Mouse (Mus musculus): Measurements from ENCODE around the gene Cers5. TPM values are rescaled to one million over a fixed set of nuclear protein-coding genes. Genes with fewer than 3 reads are reported as not detected.
A peak's percentile ranks its signal among the peaks of the same experiment; 100 is the strongest.

Cers5 gene
- polyA plus RNA-seq, 1 experiment from 2014 or later = 78.0 TPM

GRCm38 (mm10) chr15:99712666-99713559, 59.8 kb downstream of the Cers5 start:
- Histone ChIP-seq H3K36me3 (peaks cover 66% of the 10 kb centered on the region), H3K9ac (no peak overlapping the region), H3K4me3 (no peak overlapping the region), H3K27ac (no peak overlapping the region), H3K27me3 (no peaks in the 10 kb centered on the region), H3K9me3 (no peaks in the 10 kb centered on the region), H3K4me2 (no peak overlapping the region), H3K4me1 (0 out of 2 replicates have a peak, but pooled peaks cover 2% of the 10 kb centered on the region)
- ATAC-seq (ENCODE audit: borderline replicate concordance, extremely low read depth, low FRiP score, low TSS enrichment) = no peak
- 70% methylated on average over 13 of the region's 13 CpGs for WGBS

- H3K27me3 ChIP-seq = no peaks in the 10 kb centered on the region
- WGBS = 58% methylated on average over 3 of the region's 3 CpGs
Observed at GRCm38 (mm10) chr15:99711491-99711890, 61.2 kb downstream of the Cers5 start.

GRCm38 (mm10) chr15:99710221-99711190, 62.2 kb downstream of the Cers5 start:
- no peaks in the 10 kb centered on the region for H3K4me1 ChIP-seq
- peaks cover 86% of the 10 kb centered on the region for H3K36me3 ChIP-seq
- WGBS = 82% methylated on average over 10 of the region's 10 CpGs
- no peak overlapping the region for H3K27ac ChIP-seq
- no peaks in the 10 kb centered on the region for H3K27me3 ChIP-seq
- H3K4me3 ChIP-seq = no peak overlapping the region
- H3K4me2 ChIP-seq = no peak overlapping the region
- ATAC-seq (ENCODE audit: borderline replicate concordance, extremely low read depth, low FRiP score, low TSS enrichment) = no peak
- H3K9ac ChIP-seq = no peak overlapping the region
- H3K9me3 ChIP-seq = no peaks in the 10 kb centered on the region

More at GRCm38 (mm10) chr15:99711491-99711890, 61.2 kb downstream of the Cers5 start:
- H3K4me1 ChIP-seq = 0 out of 2 replicates have a peak, but pooled peaks cover 2% of the 10 kb centered on the region
- peaks cover 79% of the 10 kb centered on the region for H3K36me3 ChIP-seq
- H3K27ac ChIP-seq = no peak overlapping the region
- H3K4me3 ChIP-seq = no peak overlapping the region
- no peaks in the 10 kb centered on the region for H3K9me3 ChIP-seq
- no peak for ATAC-seq (ENCODE audit: borderline replicate concordance, extremely low read depth, low FRiP score, low TSS enrichment)
- H3K4me2 ChIP-seq = no peak overlapping the region
- H3K9ac ChIP-seq = no peak overlapping the region

GRCm38 (mm10) chr15:99708176-99708575, 64.5 kb downstream of the Cers5 start:
- 95% methylated on average over 13 of the region's 13 CpGs for WGBS
- H3K9me3 ChIP-seq = no peaks in the 10 kb centered on the region
- H3K27ac ChIP-seq = no peak overlapping the region
- H3K4me1 ChIP-seq = peaks cover 12% of the 10 kb centered on the region
- no peak overlapping the region for H3K4me3 ChIP-seq
- peaks cover 85% of the 10 kb centered on the region for H3K36me3 ChIP-seq
- no peaks in the 10 kb centered on the region for H3K27me3 ChIP-seq
- ATAC-seq (ENCODE audit: borderline replicate concordance, extremely low read depth, low FRiP score, low TSS enrichment) = no peak
- H3K4me2 ChIP-seq = no peak overlapping the region
- no peak overlapping the region for H3K9ac ChIP-seq

- no peak within 1 kb of the TSS for H3K4me3 ChIP-seq
- ATAC-seq (ENCODE audit: borderline replicate concordance, extremely low read depth, low FRiP score, low TSS enrichment) = no peak
- H3K4me2 ChIP-seq = peak within 1 kb of the TSS; percentile 76
- peaks cover 23% of the 10 kb centered on the region for H3K4me1 ChIP-seq
- peaks cover 59% of the 10 kb centered on the region for H3K36me3 ChIP-seq
- peak within 1 kb of the TSS; percentile 41 for H3K27ac ChIP-seq
- WGBS = 69% methylated on average over 11 of the region's 11 CpGs
- no peaks in the 10 kb centered on the region for H3K27me3 ChIP-seq
- H3K9me3 ChIP-seq = no peaks in the 10 kb centered on the region
- H3K9ac ChIP-seq = 0 out of 2 replicates have a peak within 1 kb of the TSS, but pooled peaks have one; percentile 15
Observed at GRCm38 (mm10) chr15:99705440-99706048, 67.1 kb downstream of the Cers5 start, which contains the start of gene Gm17349. Gm17349 (minus strand) TSS chr15:99705490.

GRCm38 (mm10) chr15:99704881-99705280, 67.8 kb downstream of the Cers5 start:
- ATAC-seq (ENCODE audit: borderline replicate concordance, extremely low read depth, low FRiP score, low TSS enrichment) = no peak
- Histone ChIP-seq H3K9ac (no peak overlapping the region), H3K36me3 (peaks cover 52% of the 10 kb centered on the region), H3K4me2 (0 out of 2 replicates have a peak overlapping the region, but pooled peaks have one; percentile 76), H3K4me3 (no peak overlapping the region), H3K4me1 (peaks cover 23% of the 10 kb centered on the region), H3K9me3 (no peaks in the 10 kb centered on the region), H3K27ac (peak overlapping the region; percentile 41), H3K27me3 (no peaks in the 10 kb centered on the region)
- WGBS = 77% methylated on average over 7 of the region's 7 CpGs

- Histone ChIP-seq H3K4me3 (no peak overlapping the region), H3K9ac (0 out of 2 replicates have a peak overlapping the region, but pooled peaks have one; percentile 15), H3K4me1 (peaks cover 23% of the 10 kb centered on the region), H3K27ac (peak overlapping the region; percentile 41), H3K9me3 (no peaks in the 10 kb centered on the region), H3K4me2 (peak overlapping the region; percentile 76), H3K27me3 (no peaks in the 10 kb centered on the region; the same call in 1 of the 2 replicates), H3K36me3 (peaks cover 45% of the 10 kb centered on the region)
- 54% methylated on average over 23 of the region's 23 CpGs for WGBS
- no peak for ATAC-seq (ENCODE audit: borderline replicate concordance, extremely low read depth, low FRiP score, low TSS enrichment)
Observed at GRCm38 (mm10) chr15:99704041-99704681, 68.5 kb downstream of the Cers5 start.

GRCm38 (mm10) chr15:99703676-99704040, 69.0 kb downstream of the Cers5 start:
- Histone ChIP-seq H3K4me3 (peak overlapping the region; percentile 85; the same call in 1 of the 2 replicates), H3K27me3 (no peaks in the 10 kb centered on the region; the same call in 1 of the 2 replicates), H3K9me3 (no peaks in the 10 kb centered on the region), H3K36me3 (peaks cover 40% of the 10 kb centered on the region), H3K9ac (0 out of 2 replicates have a peak overlapping the region, but pooled peaks have one; percentile 4), H3K4me1 (peaks cover 23% of the 10 kb centered on the region), H3K27ac (peak overlapping the region; percentile 97; the same call in 1 of the 2 replicates), H3K4me2 (peak overlapping the region; percentile 76)
- 76% methylated on average over 5 of the region's 5 CpGs for WGBS
- ATAC-seq (ENCODE audit: borderline replicate concordance, extremely low read depth, low FRiP score, low TSS enrichment) = no peak

- Histone ChIP-seq H3K27ac (peak overlapping the region; percentile 97; the same call in 1 of the 2 replicates), H3K4me2 (peak overlapping the region; percentile 76), H3K36me3 (peaks cover 34% of the 10 kb centered on the region), H3K27me3 (no peaks in the 10 kb centered on the region; the same call in 1 of the 2 replicates), H3K9me3 (no peaks in the 10 kb centered on the region), H3K4me3 (peak overlapping the region; percentile 85), H3K9ac (peak overlapping the region; percentile 99), H3K4me1 (peaks cover 23% of the 10 kb centered on the region)
- no peak for ATAC-seq (ENCODE audit: borderline replicate concordance, extremely low read depth, low FRiP score, low TSS enrichment)
- WGBS = 59% methylated on average over 9 of the region's 9 CpGs
Observed at GRCm38 (mm10) chr15:99703104-99703503, 69.6 kb downstream of the Cers5 start.

GRCm38 (mm10) chr15:99701999-99702900, 70.4 kb downstream of the Cers5 start, which contains the start of gene Smarcd1:
Smarcd1 (plus strand) TSS chr15:99702129.
- peak; percentile 95 for ATAC-seq (ENCODE audit: borderline replicate concordance, extremely low read depth, low FRiP score, low TSS enrichment)
- H3K27me3 ChIP-seq = no peaks in the 10 kb centered on the region; the same call in 1 of the 2 replicates
- H3K27ac ChIP-seq = peak within 1 kb of the TSS; percentile 97
- peak within 1 kb of the TSS; percentile 99 for H3K9ac ChIP-seq
- H3K4me3 ChIP-seq = peak within 1 kb of the TSS; percentile 85
- H3K9me3 ChIP-seq = no peaks in the 10 kb centered on the region
- peaks cover 23% of the 10 kb centered on the region for H3K4me1 ChIP-seq
- H3K36me3 ChIP-seq = peaks cover 26% of the 10 kb centered on the region
- WGBS = under 1% methylated on average over 67 of the region's 71 CpGs
- peak within 1 kb of the TSS; percentile 76 for H3K4me2 ChIP-seq

All from lung, embryonic 15.5 days (tissue).